Mouse (Mus musculus) spleen, adult 2 months (tissue): Measurements from ENCODE around the gene Slc19a1. TPM values are rescaled to one million over a fixed set of nuclear protein-coding genes. Genes with fewer than 3 reads are reported as not detected.

Experiments used
- DNase-seq, 2 experiments: peaks; one replicate each; pipeline versions ENCODE4 v3.0.0 to v3.0.0-alpha.2; 2012 to 2021; ENCODE audit warnings: low spot score in 2 of 2, low read depth in 1 of 2
- H3K27ac ChIP-seq: fragments of 200-500 bp; 2 replicates; pipeline ENCODE4 v1.5.1; 2012; ENCODE audit warnings: low read length, inconsistent platforms; ENCODE audit not compliant: insufficient read depth
- H3K27me3 ChIP-seq: fragments of 200-500 bp; 2 replicates; pipeline ENCODE4 v1.6.1; 2012; ENCODE audit warnings: mild to moderate bottlenecking, moderate library complexity, low read length, inconsistent platforms; ENCODE audit not compliant: control insufficient read depth, insufficient read depth
- H3K36me3 ChIP-seq: fragments of 200-500 bp; 2 replicates; pipeline ENCODE4 v1.6.1; 2012; ENCODE audit warnings: mild to moderate bottlenecking, low read length, inconsistent platforms; ENCODE audit not compliant: control insufficient read depth, insufficient read depth
- H3K4me1 ChIP-seq: fragments of 200-500 bp; 2 replicates; pipeline ENCODE4 v1.6.1; 2011; ENCODE audit warnings: inconsistent platforms; ENCODE audit not compliant: control insufficient read depth, insufficient read depth, insufficient read length
- H3K4me3 ChIP-seq: fragments of 200-500 bp; 2 replicates; pipeline ENCODE4 v1.5.1; 2011; ENCODE audit warnings: mild to moderate bottlenecking, inconsistent platforms; ENCODE audit not compliant: insufficient read depth, insufficient read length; ENCODE audit errors: extremely low read depth
- CTCF ChIP-seq: fragments of 200-500 bp; IDR thresholded peaks from 2 replicates; pipeline ENCODE4 v1.5.1; 2011; ENCODE audit warnings: mild to moderate bottlenecking, inconsistent platforms; ENCODE audit not compliant: insufficient read depth, insufficient read length, insufficient replicate concordance; ENCODE audit errors: extremely low read depth
- POLR2A ChIP-seq: fragments of 200-500 bp; IDR thresholded peaks from 2 replicates; pipeline ENCODE4 v1.6.1; 2011; ENCODE audit warnings: low read depth, low read length, inconsistent platforms
- WGBS: fragments of 180-500 bp; shearing (Covaris S2); methylation state at CpG from one replicate; pipeline ENCODE4 v1.1.7; 2018; 5-methylcytosine and 5-hydroxymethylcytosine counted together
- polyA plus RNA-seq: library from polyadenylated mRNA; depleted of rRNA; stranded (reverse); fragments of >200 nt; gene quantifications from 2 replicates; pipeline ENCODE4 v1.2.3, GENCODE M21; 2012; rRNA removed

Gene Slc19a1
- polyA plus RNA-seq, 1 experiment = 46.5 TPM

GRCm38 (mm10) chr10:77103689-77104088 is 71.6 kb downstream of the Slc19a1 start:
- H3K4me1 ChIP-seq = no peaks in the 10 kb centered on the region; the same call in 1 of the 2 replicates
- no peaks in the 10 kb centered on the region for H3K27me3 ChIP-seq
- TF ChIP-seq POLR2A = no peak
- TF ChIP-seq CTCF = no peak
- no peaks in the 10 kb centered on the region for H3K36me3 ChIP-seq
- DNase-seq = no peak
- H3K4me3 ChIP-seq = no peak overlapping the region
- H3K27ac ChIP-seq = no peak overlapping the region
- WGBS = 18% methylated on average over 8 of the region's 8 CpGs

GRCm38 (mm10) chr10:77104327-77104726 is 72.3 kb downstream of the Slc19a1 start:
- TF ChIP-seq POLR2A = no peak
- TF ChIP-seq CTCF = no peak
- no peak for DNase-seq
- Histone ChIP-seq H3K4me1 (no peaks in the 10 kb centered on the region; the same call in 1 of the 2 replicates), H3K36me3 (no peaks in the 10 kb centered on the region), H3K27me3 (no peaks in the 10 kb centered on the region), H3K27ac (no peak overlapping the region), H3K4me3 (no peak overlapping the region)

GRCm38 (mm10) chr10:77108106-77108505 is 76.1 kb downstream of the Slc19a1 start:
- TF ChIP-seq POLR2A = no peak
- no peak for TF ChIP-seq CTCF
- no peaks in the 10 kb centered on the region for H3K36me3 ChIP-seq
- DNase-seq = no peak
- H3K27ac ChIP-seq = no peak overlapping the region
- H3K4me1 ChIP-seq = no peaks in the 10 kb centered on the region; the same call in 1 of the 2 replicates
- 53% methylated on average over 3 of the region's 4 CpGs for WGBS
- H3K27me3 ChIP-seq = no peaks in the 10 kb centered on the region
- no peak overlapping the region for H3K4me3 ChIP-seq

- TF ChIP-seq CTCF (no peak), POLR2A (no peak)
- no peak for DNase-seq
- Histone ChIP-seq H3K27ac (no peak overlapping the region), H3K27me3 (no peaks in the 10 kb centered on the region), H3K36me3 (no peaks in the 10 kb centered on the region), H3K4me3 (no peak overlapping the region), H3K4me1 (no peaks in the 10 kb centered on the region)
- 90% methylated on average over 9 of the region's 9 CpGs for WGBS
Observed at GRCm38 (mm10) chr10:77110010-77110409, 78.0 kb downstream of the Slc19a1 start.

Other genes starting within 250 kb of the Slc19a1 start
- gene Pcbp3, start 70.4 kb upstream of the Slc19a1 start, polyA plus RNA-seq = 3.8 and 4.0 TPM in 2 replicates
- 15.0 and 23.4 TPM in 2 replicates for gene Col18a1, start 134.3 kb downstream of the Slc19a1 start, polyA plus RNA-seq
- 29.4 and 37.5 TPM in 2 replicates for gene Pofut2, start 227.0 kb downstream of the Slc19a1 start, polyA plus RNA-seq